Mouse (Mus musculus) stomach, postnatal 0 days (tissue): ENCODE data around the gene Insrr. TPM values are rescaled to one million over a fixed set of nuclear protein-coding genes. Genes with fewer than 3 reads are reported as not detected.

Experiments
- ATAC-seq: fragments of 200-750 bp; cut with Nextera tagmentation; 2 replicates; pipeline ENCODE4 v1.8.0; 2017; ENCODE audit not compliant: low FRiP score, low TSS enrichment
- DNase-seq: peaks from one replicate; pipeline ENCODE4 v3.0.0-alpha.2; 2016; ENCODE audit warnings: low spot score
- H3K27ac ChIP-seq: fragments of 300-500 bp; sonication (generic); replicated peaks from 2 replicates; pipeline ENCODE4 v1.5.1; 2014; ENCODE audit warnings: mild to moderate bottlenecking, control low read depth
- H3K27me3 ChIP-seq: fragments of 300-500 bp; sonication (generic); 2 replicates; pipeline ENCODE4 v1.6.1; 2014; ENCODE audit warnings: low read length; ENCODE audit not compliant: control insufficient read depth, insufficient read depth
- H3K36me3 ChIP-seq: fragments of 300-500 bp; sonication (generic); 2 replicates; pipeline ENCODE4 v1.6.1; 2014; ENCODE audit warnings: low read length, mixed read lengths; ENCODE audit not compliant: control insufficient read depth, insufficient read depth
- H3K4me1 ChIP-seq: fragments of 300-500 bp; sonication (generic); replicated peaks from 2 replicates; pipeline ENCODE4 v1.6.1; 2014; ENCODE audit warnings: antibody characterized with exemption; ENCODE audit not compliant: control insufficient read depth, insufficient read depth
- H3K4me2 ChIP-seq: fragments of 300-500 bp; sonication (generic); replicated peaks from 2 replicates; pipeline ENCODE4 v1.6.1; 2014; ENCODE audit warnings: low read depth, mild to moderate bottlenecking, control low read depth, moderate library complexity
- H3K4me3 ChIP-seq: fragments of 300-500 bp; sonication (generic); 2 replicates; pipeline ENCODE4 v1.5.1; 2014; ENCODE audit warnings: low read depth, low read length, control low read depth
- H3K9ac ChIP-seq: fragments of 300-500 bp; sonication (generic); 2 replicates; pipeline ENCODE4 v1.6.1; 2014; ENCODE audit warnings: mild to moderate bottlenecking, low read length, control low read depth, mixed read lengths
- H3K9me3 ChIP-seq: fragments of 300-500 bp; sonication (generic); 2 replicates; pipeline ENCODE4 v1.6.1; 2016; ENCODE audit warnings: low read length; ENCODE audit not compliant: control insufficient read depth
- CTCF ChIP-seq: IDR thresholded peaks from 2 replicates; pipeline ENCODE4 v1.5.1; 2016; ENCODE audit warnings: antibody characterized with exemption, low read depth, mild to moderate bottlenecking, moderate library complexity
- EP300 ChIP-seq: optimal IDR thresholded peaks from 2 replicates; pipeline ENCODE3; 2016; ENCODE audit warnings: antibody characterized with exemption
- WGBS: fragments of 180-500 bp; shearing (Covaris S2); extraction: QIAGEN DNeasy Blood & Tissue Kit; methylation state at CpG from one replicate; pipeline ENCODE4 v1.1.7; 2014; 5-methylcytosine and 5-hydroxymethylcytosine counted together
- polyA plus RNA-seq: library from polyadenylated mRNA; unstranded; fragments of >200 nt; fragmentation: Nextera tagmentation; extraction: Ambion mirVana; gene quantifications from 2 replicates; pipeline ENCODE4 v1.2.1, GENCODE M21; 2015

Gene Insrr
- polyA plus RNA-seq, 1 experiment from 2014 or later: 0.18 TPM

GRCm38 (mm10) chr3:87763683-87764289 is 33.0 kb upstream of the Insrr start:
- Histone ChIP-seq H3K27ac (peak overlapping the region; percentile 86), H3K36me3 (no peaks in the 10 kb centered on the region; the same call in 1 of the 2 replicates), H3K9ac (peak overlapping the region; percentile 27; the same call in 1 of the 2 replicates), H3K4me3 (peak overlapping the region; percentile 12; the same call in 1 of the 2 replicates), H3K9me3 (no peaks in the 10 kb centered on the region), H3K4me2 (peak overlapping the region; percentile 47), H3K4me1 (peaks cover 9% of the 10 kb centered on the region; the same call in 1 of the 2 replicates), H3K27me3 (no peaks in the 10 kb centered on the region; the same call in 1 of the 2 replicates)
- DNase-seq (peak; percentile 70), ATAC-seq (peak; percentile 25; the same call in 1 of the 2 replicates)
- 11% methylated on average over 14 of the region's 15 CpGs for WGBS
- no peak for TF ChIP-seq CTCF
- no peak for TF ChIP-seq EP300

GRCm38 (mm10) chr3:87764506-87764905 is 32.2 kb upstream of the Insrr start:
- ATAC-seq (no peak; the same call in 1 of the 2 replicates), DNase-seq (no peak)
- Histone ChIP-seq H3K27me3 (no peaks in the 10 kb centered on the region; the same call in 1 of the 2 replicates), H3K9me3 (no peaks in the 10 kb centered on the region), H3K27ac (peak overlapping the region; percentile 86), H3K4me1 (peaks cover 9% of the 10 kb centered on the region; the same call in 1 of the 2 replicates), H3K4me2 (peak overlapping the region; percentile 47), H3K4me3 (peak overlapping the region; percentile 8; the same call in 1 of the 2 replicates), H3K9ac (no peak overlapping the region), H3K36me3 (no peaks in the 10 kb centered on the region)
- WGBS: 27% methylated on average over 10 of the region's 10 CpGs
- no peak for TF ChIP-seq EP300
- TF ChIP-seq CTCF: no peak

- Histone ChIP-seq H3K27me3 (no peaks in the 10 kb centered on the region; the same call in 1 of the 2 replicates), H3K36me3 (no peaks in the 10 kb centered on the region), H3K4me2 (peak overlapping the region; percentile 47), H3K4me1 (peaks cover 9% of the 10 kb centered on the region; the same call in 1 of the 2 replicates), H3K9ac (no peak overlapping the region), H3K9me3 (no peaks in the 10 kb centered on the region), H3K4me3 (no peak overlapping the region), H3K27ac (peak overlapping the region; percentile 86)
- ATAC-seq: peak; percentile 22; the same call in 1 of the 2 replicates
- 17% methylated on average over 10 of the region's 10 CpGs for WGBS
- no peak for TF ChIP-seq EP300
- TF ChIP-seq CTCF: no peak
- peak; percentile 48 for DNase-seq
These were observed 31.7 kb upstream of the Insrr start for GRCm38 (mm10) chr3:87765091-87765490.

GRCm38 (mm10) chr3:87765631-87766283 is 31.0 kb upstream of the Insrr start:
- no peak for TF ChIP-seq CTCF
- no peak for TF ChIP-seq EP300
- H3K9ac ChIP-seq: no peak overlapping the region
- H3K27ac ChIP-seq: peak overlapping the region; percentile 86
- ATAC-seq: no peak
- no peaks in the 10 kb centered on the region for H3K9me3 ChIP-seq
- H3K4me3 ChIP-seq: no peak overlapping the region
- no peaks in the 10 kb centered on the region; the same call in 1 of the 2 replicates for H3K27me3 ChIP-seq
- no peak for DNase-seq
- WGBS: 64% methylated on average over 5 of the region's 5 CpGs
- H3K4me2 ChIP-seq: peak overlapping the region; percentile 32; the same call in 1 of the 2 replicates
- H3K36me3 ChIP-seq: no peaks in the 10 kb centered on the region
- peaks cover 9% of the 10 kb centered on the region; the same call in 1 of the 2 replicates for H3K4me1 ChIP-seq

GRCm38 (mm10) chr3:87766284-87766667 is 30.5 kb upstream of the Insrr start:
- H3K4me2 ChIP-seq: no peak overlapping the region
- DNase-seq (no peak), ATAC-seq (no peak)
- H3K9me3 ChIP-seq: no peaks in the 10 kb centered on the region
- H3K27ac ChIP-seq: 0 out of 2 replicates have a peak overlapping the region, but pooled peaks have one; percentile 86
- TF ChIP-seq CTCF: no peak
- no peak for TF ChIP-seq EP300
- no peaks in the 10 kb centered on the region for H3K36me3 ChIP-seq
- no peaks in the 10 kb centered on the region; the same call in 1 of the 2 replicates for H3K27me3 ChIP-seq
- WGBS: 83% methylated on average over 3 of the region's 3 CpGs
- no peak overlapping the region for H3K9ac ChIP-seq
- H3K4me3 ChIP-seq: no peak overlapping the region
- H3K4me1 ChIP-seq: peaks cover 9% of the 10 kb centered on the region; the same call in 1 of the 2 replicates
